Mouse (Mus musculus) ES-Bruce4 (cell line): ENCODE results near the gene Tbc1d8.

Experiments used
- EP300 ChIP-seq: IDR thresholded peaks from 2 replicates; pipeline ENCODE4 v1.6.1; 2011; ENCODE audit warnings: low read depth, low read length; ENCODE audit not compliant: insufficient read depth
- POLR2A ChIP-seq: IDR thresholded peaks from one replicate; pipeline ENCODE4 v1.8.1; 2011; ENCODE audit warnings: low read length; ENCODE audit not compliant: insufficient read depth

- TF ChIP-seq EP300 (no peak), POLR2A (no peak)
Measured at GRCm38 (mm10) chr1:39420987-39421386, 57.6 kb downstream of the Tbc1d8 start.
